Mouse (Mus musculus) neural tube, embryonic 13.5 days (tissue): ENCODE data around the gene Fam186b. TPM values are rescaled to one million over a fixed set of nuclear protein-coding genes. Genes with fewer than 3 reads are reported as not detected.

Source experiments
- ATAC-seq: fragments of 200-750 bp; cut with Nextera tagmentation; 2 replicates; pipeline ENCODE4 v1.8.0; 2017; ENCODE audit warnings: low read depth, mild to moderate bottlenecking, moderate TSS enrichment, moderate library complexity
- H3K27ac ChIP-seq: fragments of 300-500 bp; sonication (generic); replicated peaks from 2 replicates; pipeline ENCODE4 v1.5.1; 2015; ENCODE audit warnings: moderate library complexity, mild to moderate bottlenecking, inconsistent platforms
- H3K27me3 ChIP-seq: fragments of 300-500 bp; sonication (generic); 2 replicates; pipeline ENCODE4 v1.6.1; 2015; ENCODE audit warnings: mild to moderate bottlenecking, inconsistent platforms
- H3K36me3 ChIP-seq: fragments of 300-500 bp; sonication (generic); 2 replicates; pipeline ENCODE4 v1.6.1; 2015; ENCODE audit warnings: mild to moderate bottlenecking, inconsistent platforms
- H3K4me1 ChIP-seq: fragments of 300-500 bp; sonication (generic); replicated peaks from 2 replicates; pipeline ENCODE4 v1.6.1; 2015; ENCODE audit warnings: inconsistent platforms
- H3K4me2 ChIP-seq: fragments of 300-500 bp; sonication (generic); 2 replicates; pipeline ENCODE4 v1.6.1; 2015; ENCODE audit warnings: inconsistent platforms, mild to moderate bottlenecking, moderate library complexity
- H3K4me3 ChIP-seq: fragments of 300-500 bp; sonication (generic); 2 replicates; pipeline ENCODE4 v1.5.1; 2015; ENCODE audit warnings: mild to moderate bottlenecking, inconsistent platforms
- H3K9ac ChIP-seq: fragments of 300-500 bp; sonication (generic); 2 replicates; pipeline ENCODE4 v1.6.1; 2015; ENCODE audit warnings: moderate library complexity, mild to moderate bottlenecking, inconsistent platforms
- H3K9me3 ChIP-seq: fragments of 300-500 bp; sonication (generic); 2 replicates; pipeline ENCODE4 v1.6.1; 2016; ENCODE audit warnings: inconsistent platforms
- WGBS: fragments of 180-500 bp; shearing (Covaris S2); methylation state at CpG from one replicate; pipeline ENCODE4 v1.1.7; 2015; 5-methylcytosine and 5-hydroxymethylcytosine counted together
- polyA plus RNA-seq: library from polyadenylated mRNA; unstranded; fragments of >200 nt; fragmentation: Nextera tagmentation; extraction: Ambion mirVana; gene quantifications from 2 replicates; pipeline ENCODE4 v1.2.1, GENCODE M21; 2015

The Fam186b gene
- polyA plus RNA-seq, 1 experiment from 2014 or later, result 0.54 TPM

GRCm38 (mm10) chr15:99332921-99333675 is 37.4 kb upstream of the Fam186b start:
- H3K27me3 ChIP-seq, result no peaks in the 10 kb centered on the region
- ATAC-seq, result peak; percentile 55; the same call in 1 of the 2 replicates
- no peak overlapping the region for H3K4me3 ChIP-seq
- no peak overlapping the region for H3K4me2 ChIP-seq
- H3K9ac ChIP-seq, result 0 out of 2 replicates have a peak overlapping the region, but pooled peaks have one; percentile 31
- 67% methylated on average over 9 of the region's 9 CpGs for WGBS
- peak overlapping the region; percentile 88 for H3K27ac ChIP-seq
- peaks cover 40% of the 10 kb centered on the region for H3K4me1 ChIP-seq
- H3K36me3 ChIP-seq, result peaks cover 9% of the 10 kb centered on the region
- H3K9me3 ChIP-seq, result no peaks in the 10 kb centered on the region

- H3K9me3 ChIP-seq, result no peaks in the 10 kb centered on the region
- H3K27ac ChIP-seq, result peak overlapping the region; percentile 68; the same call in 1 of the 2 replicates
- H3K4me2 ChIP-seq, result no peak overlapping the region
- H3K4me3 ChIP-seq, result no peak overlapping the region
- peaks cover 40% of the 10 kb centered on the region for H3K4me1 ChIP-seq
- H3K9ac ChIP-seq, result peak overlapping the region; percentile 26; the same call in 1 of the 2 replicates
- no peaks in the 10 kb centered on the region for H3K27me3 ChIP-seq
- peaks cover 19% of the 10 kb centered on the region for H3K36me3 ChIP-seq
- no peak for ATAC-seq
Measured at GRCm38 (mm10) chr15:99332111-99332510, 36.4 kb upstream of the Fam186b start.

GRCm38 (mm10) chr15:99331341-99331740 is 35.7 kb upstream of the Fam186b start:
- H3K27me3 ChIP-seq, result no peaks in the 10 kb centered on the region
- no peaks in the 10 kb centered on the region for H3K9me3 ChIP-seq
- WGBS, result 77% methylated on average over 5 of the region's 5 CpGs
- H3K4me1 ChIP-seq, result peaks cover 40% of the 10 kb centered on the region
- H3K27ac ChIP-seq, result no peak overlapping the region
- H3K4me2 ChIP-seq, result no peak overlapping the region
- H3K36me3 ChIP-seq, result peaks cover 21% of the 10 kb centered on the region
- no peak overlapping the region for H3K4me3 ChIP-seq
- no peak overlapping the region for H3K9ac ChIP-seq
- ATAC-seq, result no peak

DNA sequence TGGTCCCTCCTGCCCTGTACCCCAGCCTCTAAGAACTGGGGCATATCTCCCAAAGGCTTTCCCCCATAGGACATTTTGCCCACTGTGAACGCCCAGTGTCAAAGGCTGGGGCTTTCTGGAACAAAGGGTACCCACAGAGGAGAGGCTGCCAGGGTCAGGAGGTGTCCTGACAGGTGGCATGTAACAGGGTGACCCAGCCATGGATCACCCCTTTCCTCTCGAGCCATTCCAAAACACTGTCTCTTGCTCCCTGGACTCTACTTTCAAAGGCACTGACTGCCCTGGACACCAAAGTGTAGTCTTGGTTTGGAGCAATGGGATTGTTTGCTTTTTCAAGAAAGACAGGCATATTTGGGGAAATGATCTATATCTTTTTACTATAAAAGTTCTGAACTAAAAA is 34.6 kb upstream of the Fam186b start:
- Histone ChIP-seq H3K27me3 (no peaks in the 10 kb centered on the region), H3K4me3 (no peak overlapping the region), H3K27ac (no peak overlapping the region), H3K36me3 (peaks cover 28% of the 10 kb centered on the region), H3K4me2 (no peak overlapping the region), H3K9me3 (no peaks in the 10 kb centered on the region), H3K4me1 (peaks cover 40% of the 10 kb centered on the region), H3K9ac (no peak overlapping the region)
- WGBS, result 68% methylated on average over 2 of the region's 2 CpGs
- ATAC-seq, result no peak

DNA sequence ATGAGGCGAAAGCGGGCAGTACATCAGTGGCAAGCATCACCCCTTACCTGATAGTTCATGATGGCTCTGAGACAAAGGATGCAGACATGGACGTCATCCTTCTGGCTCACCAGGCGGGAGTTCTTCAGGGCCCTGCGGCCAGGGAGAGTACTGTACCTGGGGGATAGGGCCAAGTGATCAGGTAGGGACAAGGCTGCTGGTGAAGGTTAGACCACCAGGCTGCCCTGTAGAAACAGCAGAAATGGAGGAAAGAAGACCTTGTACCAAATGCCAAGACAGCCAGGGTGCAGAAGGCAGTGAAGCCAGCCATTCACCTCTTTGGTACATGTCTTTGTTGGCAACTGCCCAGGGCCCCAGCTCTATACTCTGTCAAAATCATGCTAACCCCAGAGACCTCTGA is 32.3 kb upstream of the Fam186b start:
- no peaks in the 10 kb centered on the region for H3K9me3 ChIP-seq
- no peak overlapping the region for H3K9ac ChIP-seq
- H3K4me3 ChIP-seq, result no peak overlapping the region
- 97% methylated on average over 5 of the region's 5 CpGs for WGBS
- H3K4me2 ChIP-seq, result no peak overlapping the region
- H3K36me3 ChIP-seq, result peaks cover 44% of the 10 kb centered on the region
- no peaks in the 10 kb centered on the region for H3K27me3 ChIP-seq
- no peak overlapping the region for H3K27ac ChIP-seq
- no peak for ATAC-seq
- peaks cover 22% of the 10 kb centered on the region for H3K4me1 ChIP-seq

GRCm38 (mm10) chr15:99326959-99327358 is 31.3 kb upstream of the Fam186b start:
- peaks cover 54% of the 10 kb centered on the region for H3K36me3 ChIP-seq
- no peak overlapping the region for H3K4me3 ChIP-seq
- WGBS, result 68% methylated on average over 1 of the region's 1 CpGs

DNA sequence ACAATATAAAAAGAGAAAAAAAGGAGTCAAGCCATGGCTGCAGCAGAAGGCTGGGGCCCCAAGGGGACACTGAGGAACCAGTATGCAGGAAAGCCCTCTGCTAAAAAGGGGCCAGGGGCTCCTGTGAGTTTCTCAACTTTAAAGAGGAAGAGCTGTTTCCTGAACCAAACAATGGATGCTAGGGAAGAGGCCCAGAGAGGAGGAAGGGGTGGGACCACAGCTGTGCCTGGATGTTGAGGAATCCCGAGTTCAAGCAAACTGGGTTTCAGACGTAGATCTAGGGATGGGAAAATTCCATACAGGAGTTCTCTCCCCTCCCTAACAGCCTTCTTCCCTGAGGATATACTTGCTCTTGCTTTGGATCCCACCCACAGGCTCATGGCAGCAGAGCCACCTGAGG is 30.7 kb upstream of the Fam186b start:
- ATAC-seq, result no peak
- H3K4me2 ChIP-seq, result no peak overlapping the region
- H3K4me3 ChIP-seq, result no peak overlapping the region
- peaks cover 60% of the 10 kb centered on the region for H3K36me3 ChIP-seq
- WGBS, result 69% methylated on average over 2 of the region's 2 CpGs
- H3K4me1 ChIP-seq, result peaks cover 6% of the 10 kb centered on the region
- no peak overlapping the region; the same call in 1 of the 2 replicates for H3K9ac ChIP-seq
- H3K27me3 ChIP-seq, result no peaks in the 10 kb centered on the region
- no peak overlapping the region for H3K27ac ChIP-seq
- H3K9me3 ChIP-seq, result no peaks in the 10 kb centered on the region

More at GRCm38 (mm10) chr15:99326959-99327358, 31.3 kb upstream of the Fam186b start:
- no peaks in the 10 kb centered on the region for H3K9me3 ChIP-seq
- H3K27ac ChIP-seq, result no peak overlapping the region
- H3K27me3 ChIP-seq, result no peaks in the 10 kb centered on the region
- no peak for ATAC-seq
- no peak overlapping the region for H3K9ac ChIP-seq
- H3K4me1 ChIP-seq, result peaks cover 12% of the 10 kb centered on the region
- H3K4me2 ChIP-seq, result no peak overlapping the region

DNA sequence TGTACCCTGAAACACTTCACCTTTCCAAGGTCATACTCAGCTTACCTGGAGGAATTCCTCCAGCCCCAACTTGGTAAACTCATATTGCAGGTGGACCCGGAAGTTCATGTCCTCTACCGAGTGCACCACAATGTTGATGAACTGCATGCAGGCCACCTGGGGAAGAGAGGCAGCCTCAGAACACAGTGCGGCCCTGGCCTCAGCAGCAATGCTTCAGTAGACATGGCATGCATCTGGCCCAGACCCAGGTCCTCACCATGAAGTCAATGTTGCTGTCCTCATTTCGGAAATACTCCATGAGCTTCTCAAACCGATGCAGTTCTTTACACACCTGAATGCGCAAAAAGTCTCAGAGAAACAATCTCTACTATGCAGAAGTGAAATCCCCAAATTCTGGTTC is 29.9 kb upstream of the Fam186b start:
- Histone ChIP-seq H3K9ac (no peak overlapping the region), H3K36me3 (peaks cover 68% of the 10 kb centered on the region)
- 93% methylated on average over 6 of the region's 6 CpGs for WGBS

DNA sequence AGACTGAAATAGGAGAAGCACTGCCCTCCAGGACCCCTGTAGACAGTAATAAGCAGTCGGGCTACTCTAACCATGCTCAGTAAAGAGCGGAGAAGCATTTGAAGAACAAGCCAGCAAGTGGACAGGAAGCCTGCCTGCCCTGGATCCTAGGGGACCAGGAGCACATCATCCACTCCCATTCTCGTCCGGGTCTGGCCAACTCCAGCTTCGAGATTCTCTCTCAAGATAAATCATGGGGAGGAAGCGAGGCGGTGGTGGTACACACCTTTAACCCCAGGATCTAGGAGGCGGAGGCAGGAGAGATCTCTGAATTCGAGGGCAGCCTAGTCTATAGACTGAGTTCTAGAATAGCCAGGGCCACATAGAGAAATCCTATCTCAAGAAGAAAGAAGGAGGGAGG is 28.5 kb upstream of the Fam186b start:
- Histone ChIP-seq H3K27me3 (no peaks in the 10 kb centered on the region), H3K36me3 (peaks cover 81% of the 10 kb centered on the region), H3K9me3 (no peaks in the 10 kb centered on the region), H3K27ac (no peak overlapping the region), H3K4me2 (no peak overlapping the region), H3K4me3 (no peak overlapping the region), H3K4me1 (no peaks in the 10 kb centered on the region), H3K9ac (no peak overlapping the region)
- ATAC-seq, result no peak
- WGBS, result 82% methylated on average over 9 of the region's 9 CpGs

More for the DNA sequence above, 29.9 kb upstream of the Fam186b start:
- H3K27ac ChIP-seq, result no peak overlapping the region
- 0 out of 2 replicates have a peak, but pooled peaks cover 3% of the 10 kb centered on the region for H3K4me1 ChIP-seq
- H3K27me3 ChIP-seq, result no peaks in the 10 kb centered on the region
- H3K9me3 ChIP-seq, result no peaks in the 10 kb centered on the region
- no peak overlapping the region for H3K4me3 ChIP-seq
- no peak for ATAC-seq
- H3K4me2 ChIP-seq, result no peak overlapping the region

DNA sequence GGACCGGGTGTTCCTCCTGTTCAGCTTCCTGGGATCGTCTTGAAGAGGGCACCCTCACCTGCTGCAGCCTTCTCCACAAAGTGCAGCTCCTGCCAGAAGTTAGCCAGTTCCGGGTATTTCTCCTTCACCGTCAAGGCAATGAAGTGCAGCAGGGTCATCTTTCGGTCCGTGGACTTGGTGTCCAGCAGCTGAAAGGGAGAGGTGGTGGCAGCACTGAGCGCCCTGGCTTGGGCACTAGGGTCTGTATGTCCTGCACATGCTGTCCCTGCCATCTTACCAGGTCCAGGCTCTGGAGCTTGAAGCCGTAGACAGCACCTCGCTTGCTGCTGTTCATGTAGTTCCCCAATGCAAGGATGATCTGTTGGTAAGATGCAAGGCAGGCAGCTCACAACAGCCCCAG is 25.3 kb upstream of the Fam186b start:
- ATAC-seq, result no peak
- Histone ChIP-seq H3K9me3 (no peaks in the 10 kb centered on the region), H3K9ac (no peak overlapping the region), H3K36me3 (peaks cover 92% of the 10 kb centered on the region), H3K4me1 (no peaks in the 10 kb centered on the region; the same call in 1 of the 2 replicates), H3K27ac (0 out of 2 replicates have a peak overlapping the region, but pooled peaks have one; percentile 6), H3K4me2 (no peak overlapping the region), H3K4me3 (no peak overlapping the region), H3K27me3 (no peaks in the 10 kb centered on the region)
- WGBS, result 87% methylated on average over 9 of the region's 9 CpGs

GRCm38 (mm10) chr15:99320168-99320674 is 24.5 kb upstream of the Fam186b start:
- ATAC-seq, result no peak
- Histone ChIP-seq H3K36me3 (peaks cover 92% of the 10 kb centered on the region), H3K27ac (peak overlapping the region; percentile 6)

GRCm38 (mm10) chr15:99319411-99319871 is 23.8 kb upstream of the Fam186b start:
- Histone ChIP-seq H3K27ac (peak overlapping the region; percentile 54; the same call in 1 of the 2 replicates), H3K9me3 (no peaks in the 10 kb centered on the region), H3K27me3 (no peaks in the 10 kb centered on the region), H3K36me3 (peaks cover 92% of the 10 kb centered on the region), H3K4me1 (no peaks in the 10 kb centered on the region; the same call in 1 of the 2 replicates), H3K4me3 (no peak overlapping the region), H3K4me2 (no peak overlapping the region), H3K9ac (no peak overlapping the region)
- WGBS, result 82% methylated on average over 3 of the region's 3 CpGs
- ATAC-seq, result no peak

More at GRCm38 (mm10) chr15:99320168-99320674, 24.5 kb upstream of the Fam186b start:
- no peaks in the 10 kb centered on the region for H3K27me3 ChIP-seq
- no peak overlapping the region for H3K4me2 ChIP-seq
- H3K4me3 ChIP-seq, result no peak overlapping the region
- no peaks in the 10 kb centered on the region; the same call in 1 of the 2 replicates for H3K4me1 ChIP-seq
- H3K9ac ChIP-seq, result no peak overlapping the region
- H3K9me3 ChIP-seq, result no peaks in the 10 kb centered on the region
- 84% methylated on average over 10 of the region's 10 CpGs for WGBS
